Mouse (Mus musculus) olfactory bulb, adult 2 months (tissue): ENCODE measurements around the gene Surf1.

ENCODE experiments used
- CTCF ChIP-seq: fragments of 200-500 bp; IDR thresholded peaks from 2 replicates; pipeline ENCODE4 v1.5.1; 2012; ENCODE audit warnings: low read depth, mild to moderate bottlenecking, low read length, moderate library complexity; ENCODE audit not compliant: insufficient read depth
- POLR2A ChIP-seq: fragments of 200-500 bp; IDR thresholded peaks from 2 replicates; pipeline ENCODE4 v1.6.1; 2012; ENCODE audit warnings: mild to moderate bottlenecking, low read depth, low read length, moderate library complexity; ENCODE audit not compliant: insufficient read depth

DNA sequence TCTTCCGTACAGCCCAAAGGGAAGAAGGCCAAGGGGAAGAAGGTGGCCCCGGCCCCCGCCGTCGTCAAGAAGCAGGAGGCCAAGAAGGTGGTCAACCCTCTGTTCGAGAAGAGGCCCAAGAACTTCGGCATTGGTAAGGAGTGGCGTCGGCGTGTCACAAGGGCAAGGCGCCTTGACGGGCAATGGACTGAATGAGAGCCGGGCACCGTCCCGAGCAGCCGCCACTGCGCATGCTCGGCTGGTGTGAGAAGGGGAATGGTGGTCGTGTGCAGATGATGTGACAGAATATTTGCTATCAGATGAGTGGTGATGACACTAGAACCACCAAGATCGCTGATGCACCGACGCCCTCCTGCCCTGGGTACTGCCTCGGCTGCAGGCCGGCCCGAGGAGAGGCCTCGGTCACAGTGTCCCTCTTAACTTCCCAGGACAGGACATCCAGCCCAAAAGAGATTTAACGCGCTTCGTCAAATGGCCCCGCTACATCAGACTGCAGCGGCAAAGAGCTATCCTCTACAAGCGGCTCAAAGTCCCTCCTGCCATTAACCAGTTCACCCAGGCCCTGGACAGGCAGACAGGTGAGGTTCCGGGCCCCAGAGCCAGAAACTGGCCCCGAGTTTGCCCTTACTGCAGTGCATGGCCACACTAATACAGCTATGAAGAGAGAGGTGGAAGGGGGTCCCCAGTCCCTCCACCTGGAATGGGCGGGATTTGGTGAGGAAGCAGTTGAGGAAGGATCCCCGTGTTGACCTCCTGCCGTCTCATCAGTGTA, 5.2 kb downstream of the Surf1 start:
- TF ChIP-seq CTCF (no peak), POLR2A (no peak)
